Mouse (Mus musculus) thymus, adult 18-20 months (tissue): ENCODE results near the gene Trpm6.

Source experiments
- DNase-seq, 2 experiments: peaks; one replicate each; pipeline ENCODE4 v3.0.0; 2022; ENCODE audit warnings: mixed read lengths in 2 of 2

Trpm6 gene

GRCm38 (mm10) chr19:18749598-18750339 lies at the start of gene Trpm6:
Gene Trpm6, plus strand, starts transcription at chr19:18749983.
- DNase-seq: no peak

- no peak for DNase-seq
These were observed 41.7 kb upstream of the Trpm6 start for GRCm38 (mm10) chr19:18708101-18708500.

- DNase-seq: no peak
These were observed 38.9 kb upstream of the Trpm6 start for GRCm38 (mm10) chr19:18710903-18711302.

- DNase-seq: no peak
These were observed 38.2 kb upstream of the Trpm6 start for GRCm38 (mm10) chr19:18711589-18711988.

GRCm38 (mm10) chr19:18712153-18712865 lies 37.5 kb upstream of the Trpm6 start:
- no peak for DNase-seq

GRCm38 (mm10) chr19:18712866-18713300 lies 36.9 kb upstream of the Trpm6 start, which contains the start of gene D030056L22Rik:
Gene D030056L22Rik, plus strand, starts transcription at chr19:18713193.
- peak; percentile 96 to 97 for DNase-seq

- DNase-seq: peak; percentile 41 to 47
These were observed 36.4 kb upstream of the Trpm6 start for GRCm38 (mm10) chr19:18713357-18713756.

- DNase-seq: peak in 1 of 2 experiments; percentile 29
These were observed 33.4 kb upstream of the Trpm6 start for GRCm38 (mm10) chr19:18716374-18716773.

- DNase-seq: no peak
These were observed 29.4 kb upstream of the Trpm6 start for GRCm38 (mm10) chr19:18720337-18720736.

- no peak for DNase-seq
These were observed 24.6 kb upstream of the Trpm6 start for GRCm38 (mm10) chr19:18725186-18725585.

- no peak for DNase-seq
These were observed 19.5 kb upstream of the Trpm6 start for GRCm38 (mm10) chr19:18730255-18730654.

GRCm38 (mm10) chr19:18731077-18731476 lies 18.7 kb upstream of the Trpm6 start:
- no peak for DNase-seq

GRCm38 (mm10) chr19:18735901-18736300 lies 13.9 kb upstream of the Trpm6 start:
- no peak for DNase-seq

- no peak for DNase-seq
These were observed 10.6 kb upstream of the Trpm6 start for GRCm38 (mm10) chr19:18739146-18739545.

- DNase-seq: no peak
These were observed 5.8 kb upstream of the Trpm6 start for GRCm38 (mm10) chr19:18743946-18744345.

GRCm38 (mm10) chr19:18746576-18747340 lies 3.0 kb upstream of the Trpm6 start:
- DNase-seq: no peak

- no peak for DNase-seq
These were observed 2.4 kb upstream of the Trpm6 start for GRCm38 (mm10) chr19:18747379-18747778.

- DNase-seq: no peak
These were observed 7.4 kb downstream of the Trpm6 start for GRCm38 (mm10) chr19:18757191-18757590.

- no peak for DNase-seq
These were observed 7.9 kb downstream of the Trpm6 start for GRCm38 (mm10) chr19:18757706-18758105.

GRCm38 (mm10) chr19:18758269-18758668 lies 8.5 kb downstream of the Trpm6 start:
- DNase-seq: no peak

GRCm38 (mm10) chr19:18758916-18759315 lies 9.1 kb downstream of the Trpm6 start:
- no peak for DNase-seq

- no peak for DNase-seq
These were observed 16.6 kb downstream of the Trpm6 start for GRCm38 (mm10) chr19:18766399-18766798.

- no peak for DNase-seq
These were observed 21.3 kb downstream of the Trpm6 start for GRCm38 (mm10) chr19:18771048-18771447.
